Mouse (Mus musculus) lung, postnatal 0 days (tissue): ENCODE measurements around the gene Tmem9. TPM values are rescaled to one million over a fixed set of nuclear protein-coding genes. Genes with fewer than 3 reads are reported as not detected.

Source experiments
- ATAC-seq: fragments of 200-750 bp; cut with Nextera tagmentation; 2 replicates; pipeline ENCODE4 v1.8.0; 2017; ENCODE audit warnings: moderate library complexity
- DNase-seq: peaks from one replicate; pipeline ENCODE4 v3.0.0-alpha.2; 2016; ENCODE audit warnings: low spot score
- H3K27ac ChIP-seq: fragments of 300-500 bp; sonication (generic); 2 replicates; pipeline ENCODE4 v1.5.1; 2014; ENCODE audit warnings: antibody characterized with exemption, mild to moderate bottlenecking, low read length, mixed read lengths
- H3K27me3 ChIP-seq: fragments of 300-500 bp; sonication (generic); replicated peaks from 2 replicates; pipeline ENCODE4 v1.6.1; 2014; ENCODE audit warnings: low read length, mixed read lengths; ENCODE audit not compliant: insufficient read depth
- H3K36me3 ChIP-seq: fragments of 300-500 bp; sonication (generic); 2 replicates; pipeline ENCODE4 v1.6.1; 2014; ENCODE audit warnings: low read length, mixed read lengths; ENCODE audit not compliant: insufficient read depth
- H3K4me1 ChIP-seq: fragments of 300-500 bp; sonication (generic); 2 replicates; pipeline ENCODE4 v1.6.1; 2014; ENCODE audit warnings: antibody characterized with exemption, low read depth, low read length, mixed read lengths; ENCODE audit not compliant: insufficient read depth
- H3K4me2 ChIP-seq: fragments of 300-500 bp; sonication (generic); replicated peaks from 2 replicates; pipeline ENCODE4 v1.6.1; 2014; ENCODE audit warnings: low read depth, mild to moderate bottlenecking, low read length, moderate library complexity, mixed read lengths
- H3K4me3 ChIP-seq: fragments of 300-500 bp; sonication (generic); 2 replicates; pipeline ENCODE4 v1.5.1; 2014; ENCODE audit warnings: low read depth, low read length
- H3K9ac ChIP-seq: fragments of 300-500 bp; sonication (generic); replicated peaks from 2 replicates; pipeline ENCODE4 v1.6.1; 2014; ENCODE audit warnings: low read depth, mild to moderate bottlenecking
- H3K9me3 ChIP-seq: fragments of 300-500 bp; sonication (generic); 2 replicates; pipeline ENCODE4 v1.6.1; 2016; ENCODE audit warnings: low read length, mixed read lengths
- CTCF ChIP-seq: IDR thresholded peaks from 2 replicates; pipeline ENCODE4 v1.5.1; 2016; ENCODE audit warnings: antibody characterized with exemption, mild to moderate bottlenecking
- EP300 ChIP-seq: IDR thresholded peaks from 2 replicates; pipeline ENCODE4 v1.6.1; 2016; ENCODE audit warnings: antibody characterized with exemption, mild to moderate bottlenecking, control low read depth
- WGBS: fragments of 180-500 bp; shearing (Covaris S2); extraction: QIAGEN DNeasy Blood & Tissue Kit; methylation state at CpG from one replicate; pipeline ENCODE4 v1.1.7; 2014; 5-methylcytosine and 5-hydroxymethylcytosine counted together
- polyA plus RNA-seq: library from polyadenylated mRNA; unstranded; fragments of >200 nt; fragmentation: Nextera tagmentation; extraction: Ambion mirVana; gene quantifications from 2 replicates; pipeline ENCODE4 v1.2.1, GENCODE M21; 2015

Tmem9 gene
- polyA plus RNA-seq, 1 experiment from 2014 or later: 106 TPM

DNA sequence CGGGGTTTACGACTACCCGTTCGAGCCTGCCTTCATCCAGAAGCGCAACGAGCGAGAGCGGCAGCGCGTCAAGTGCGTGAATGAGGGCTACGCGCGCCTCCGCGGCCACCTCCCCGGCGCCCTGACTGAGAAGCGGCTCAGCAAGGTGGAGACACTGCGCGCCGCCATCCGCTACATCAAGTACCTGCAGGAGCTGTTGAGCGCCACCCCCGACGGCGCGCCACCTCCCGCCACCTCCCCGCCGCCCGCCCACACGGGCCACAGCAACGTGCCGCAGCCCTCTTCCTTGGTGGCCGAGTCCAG lies 43.0 kb downstream of the Tmem9 start:
- H3K4me3 ChIP-seq: peak overlapping the region; percentile 17
- no peaks in the 10 kb centered on the region for H3K36me3 ChIP-seq
- no peak overlapping the region for H3K9ac ChIP-seq
- no peaks in the 10 kb centered on the region; the same call in 1 of the 2 replicates for H3K4me1 ChIP-seq
- H3K4me2 ChIP-seq: peak overlapping the region; percentile 40
- H3K27ac ChIP-seq: no peak overlapping the region
- WGBS: under 1% methylated on average over 35 of the region's 36 CpGs
- DNase-seq: no peak
- TF ChIP-seq EP300: no peak
- TF ChIP-seq CTCF: no peak
- peak; percentile 46 for ATAC-seq
- no peaks in the 10 kb centered on the region for H3K9me3 ChIP-seq
- H3K27me3 ChIP-seq: peaks cover 31% of the 10 kb centered on the region

DNA sequence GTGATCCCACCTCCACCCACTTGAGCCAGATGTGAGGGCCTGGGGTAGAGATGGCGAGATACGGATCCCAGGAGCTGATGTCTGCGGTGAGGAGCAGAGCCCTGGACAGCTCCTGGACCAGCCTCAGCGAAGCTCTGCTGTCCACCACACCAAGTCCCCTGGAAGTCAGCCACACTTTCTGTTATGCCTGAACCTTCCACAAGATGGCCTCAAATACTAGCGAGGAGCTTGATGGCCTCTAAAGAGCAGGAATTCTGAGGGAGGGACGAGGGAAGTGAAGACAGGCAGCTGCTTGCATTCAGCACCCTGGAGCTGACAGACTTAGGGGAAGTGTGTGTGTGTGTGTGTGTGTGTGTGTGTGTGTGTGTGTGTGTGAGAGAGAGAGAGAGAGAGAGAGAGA lies 43.5 kb downstream of the Tmem9 start:
- Histone ChIP-seq H3K4me2 (peak overlapping the region; percentile 40; the same call in 1 of the 2 replicates), H3K9me3 (no peaks in the 10 kb centered on the region), H3K27me3 (peaks cover 31% of the 10 kb centered on the region), H3K9ac (no peak overlapping the region), H3K4me1 (no peaks in the 10 kb centered on the region; the same call in 1 of the 2 replicates), H3K36me3 (no peaks in the 10 kb centered on the region), H3K27ac (no peak overlapping the region), H3K4me3 (peak overlapping the region; percentile 17; the same call in 1 of the 2 replicates)
- WGBS: 0% methylated on average over 6 of the region's 6 CpGs
- TF ChIP-seq EP300 (no peak), CTCF (peak; percentile 90)
- DNase-seq (peak; percentile 95), ATAC-seq (peak; percentile 84)

DNA sequence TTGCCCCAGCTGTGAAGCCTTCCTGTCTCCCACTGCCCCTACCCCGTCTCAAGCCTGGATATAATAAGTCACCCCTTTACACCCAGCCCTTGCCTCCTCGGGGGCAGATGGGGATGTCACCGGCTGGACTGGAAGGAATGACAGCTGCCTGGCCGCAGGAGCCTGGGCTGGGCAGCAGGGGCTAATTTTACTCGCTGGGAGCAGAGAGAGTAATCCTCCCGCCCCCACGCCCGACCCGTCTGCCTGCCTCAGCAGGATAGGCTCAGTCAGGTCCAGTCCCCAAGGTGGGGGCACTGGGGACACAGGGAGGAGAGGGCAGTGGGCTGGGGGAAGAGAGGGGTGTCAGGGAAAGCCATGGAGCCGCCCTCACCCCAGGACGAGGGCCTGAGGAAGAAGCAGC lies 44.6 kb downstream of the Tmem9 start, which contains the start of gene Cacna1s:
Gene Cacna1s, plus strand, starts transcription at position 204 of the 400 bp plus-strand sequence.
- ATAC-seq (no peak), DNase-seq (no peak)
- Histone ChIP-seq H3K4me2 (no peak within 1 kb of the TSS), H3K36me3 (no peaks in the 10 kb centered on the region), H3K9me3 (no peaks in the 10 kb centered on the region), H3K4me1 (no peaks in the 10 kb centered on the region; the same call in 1 of the 2 replicates), H3K27me3 (peaks cover 31% of the 10 kb centered on the region), H3K4me3 (no peak within 1 kb of the TSS), H3K27ac (no peak within 1 kb of the TSS), H3K9ac (no peak within 1 kb of the TSS)
- TF ChIP-seq CTCF (no peak), EP300 (no peak)
- WGBS: 45% methylated on average over 11 of the region's 11 CpGs

DNA sequence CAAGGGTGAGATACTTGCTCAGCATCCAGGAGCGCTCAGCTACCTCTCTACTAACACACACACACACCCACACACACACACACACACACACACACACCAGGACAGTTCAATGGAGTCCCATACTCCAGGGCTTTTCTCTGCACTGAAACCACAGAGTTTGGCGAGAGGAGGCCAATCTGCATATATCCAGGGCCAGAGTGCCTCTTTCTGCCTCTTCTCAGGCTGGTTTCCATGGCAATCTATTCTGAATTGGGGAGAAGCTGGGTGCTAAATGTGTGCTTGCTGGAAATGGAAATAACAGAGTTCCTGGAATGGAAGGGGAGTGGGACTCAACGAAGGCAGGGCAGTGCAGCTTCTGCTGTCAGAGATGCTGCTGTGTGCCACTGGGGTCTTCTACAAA lies 47.8 kb downstream of the Tmem9 start:
- Histone ChIP-seq H3K27me3 (peaks cover 12% of the 10 kb centered on the region), H3K4me2 (no peak overlapping the region), H3K36me3 (no peaks in the 10 kb centered on the region), H3K4me3 (no peak overlapping the region), H3K4me1 (no peaks in the 10 kb centered on the region; the same call in 1 of the 2 replicates), H3K27ac (no peak overlapping the region), H3K9ac (no peak overlapping the region), H3K9me3 (no peaks in the 10 kb centered on the region)
- DNase-seq: no peak
- no peak for ATAC-seq
- no peak for TF ChIP-seq CTCF
- WGBS: 69% methylated on average over 3 of the region's 3 CpGs

DNA sequence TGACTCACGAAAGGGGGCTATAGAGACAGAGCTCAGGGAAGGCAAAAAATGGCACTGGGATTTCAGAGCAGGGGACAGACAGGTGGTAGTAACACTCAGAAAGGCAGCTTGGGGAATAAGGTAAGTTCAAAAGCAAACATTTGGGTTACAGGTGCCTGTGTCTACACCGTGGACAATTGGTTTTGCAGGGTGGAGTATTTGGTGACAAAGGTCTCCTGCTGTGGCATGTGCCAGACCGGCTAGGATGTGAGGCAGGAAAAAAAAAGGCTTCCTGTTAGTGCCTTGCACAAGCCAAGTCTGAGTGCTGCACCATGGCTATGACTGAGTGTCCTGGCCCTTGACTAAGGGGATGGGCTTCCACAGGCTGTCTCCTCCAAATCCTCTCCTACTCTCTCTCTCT lies 50.6 kb downstream of the Tmem9 start:
- Histone ChIP-seq H3K9ac (no peak overlapping the region), H3K27ac (no peak overlapping the region), H3K4me1 (no peaks in the 10 kb centered on the region), H3K4me2 (no peak overlapping the region), H3K36me3 (no peaks in the 10 kb centered on the region), H3K4me3 (no peak overlapping the region), H3K9me3 (no peaks in the 10 kb centered on the region), H3K27me3 (no peaks in the 10 kb centered on the region)
- DNase-seq: no peak
- ATAC-seq: no peak
- TF ChIP-seq CTCF (no peak), EP300 (no peak)
- WGBS: 38% methylated on average over 3 of the region's 3 CpGs

DNA sequence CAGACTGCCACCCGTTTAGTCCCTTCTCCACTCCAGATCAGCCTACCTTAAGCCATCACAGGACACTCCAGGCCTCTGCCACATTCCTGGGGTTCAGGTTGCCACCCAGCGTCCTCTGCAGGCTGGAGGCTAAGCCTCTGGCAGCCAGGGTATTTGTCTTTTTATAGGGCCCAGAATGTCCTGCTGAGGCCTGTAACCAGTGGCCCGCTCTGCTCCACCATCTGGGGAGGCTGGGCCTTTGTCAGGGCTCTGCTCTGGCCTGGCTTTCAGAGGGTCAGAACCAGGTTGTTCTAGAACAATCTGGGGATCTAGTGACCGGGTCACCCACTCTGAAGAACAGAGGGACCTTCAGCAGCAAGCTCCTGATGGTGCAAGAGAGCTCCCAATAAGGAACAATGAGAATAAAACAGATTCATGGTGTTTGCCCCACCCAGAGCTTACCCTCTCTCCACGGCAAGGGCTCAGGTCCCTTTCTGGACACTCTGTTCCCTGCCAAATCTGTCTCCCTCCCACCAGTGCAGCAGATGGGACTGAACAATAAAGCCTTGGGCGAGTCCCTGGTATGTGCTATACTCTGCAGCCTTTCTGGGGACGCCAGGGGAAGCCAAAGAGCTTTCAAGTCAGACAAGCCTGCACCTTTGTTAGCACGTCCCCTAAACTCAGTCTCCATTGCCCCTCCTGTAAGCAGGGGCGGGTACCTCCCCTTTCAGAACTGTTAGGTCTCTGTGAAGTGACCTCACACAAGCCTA lies 53.3 kb downstream of the Tmem9 start:
- no peak overlapping the region for H3K27ac ChIP-seq
- H3K9me3 ChIP-seq: no peaks in the 10 kb centered on the region
- TF ChIP-seq EP300 (no peak), CTCF (no peak)
- no peak for ATAC-seq
- WGBS: 56% methylated on average over 9 of the region's 9 CpGs
- H3K4me2 ChIP-seq: no peak overlapping the region
- no peak for DNase-seq
- H3K4me3 ChIP-seq: no peak overlapping the region
- no peaks in the 10 kb centered on the region for H3K36me3 ChIP-seq
- H3K27me3 ChIP-seq: no peaks in the 10 kb centered on the region; the same call in 1 of the 2 replicates
- no peak overlapping the region for H3K9ac ChIP-seq
- no peaks in the 10 kb centered on the region for H3K4me1 ChIP-seq
